In genomic region chr9:51788466-51788865, GRCm38 (mm10) we compare ENCODE assay signal across 26 mouse cellular contexts. TPM values are rescaled to one million over a fixed set of nuclear protein-coding genes. Genes with fewer than 3 reads are reported as not detected.
DNase-seq lines count a peak whose midpoint lies in the region; ATAC-seq and TF ChIP-seq lines count a peak whose summit lies in the region.
"Had no signal": no experiment of that assay in that cellular context is flagged by ENCODE, and none has a peak within 500 bp of the region (broad histone marks: within the 10 kb centered on the region; RNA-seq: fewer than 3 reads in every experiment).

No protein-coding gene starts in this region.

- H3K79me2 ChIP-seq in heart, adult 2 months (replicated peaks; ENCODE audit: control insufficient read depth, insufficient read depth, low read length): peaks cover 1% of the 10 kb centered on the region

- TF ChIP-seq EP300 in heart, adult 2 months (IDR thresholded peaks at IDR 0.05; ENCODE audit: insufficient read depth, low read depth, low read length): no peak

- TF ChIP-seq CTCF in heart, adult 2 months (IDR thresholded peaks at IDR 0.05): no peak

- 42% methylated on average over 1 of the region's 1 CpGs for WGBS in heart, adult 2 months

- no peak for TF ChIP-seq POLR2A in heart, adult 2 months (IDR thresholded peaks at IDR 0.05; ENCODE audit: insufficient read depth, low read depth, low read length)

- intact Hi-C loops in heart, adult 2 months (cut with DNase I): no loop called here

- peaks cover 3% of the 10 kb centered on the region for H3K36me3 ChIP-seq in heart, adult 2 months (ENCODE audit: control insufficient read depth, insufficient read depth, low read length)
- H3K36me3 ChIP-seq: embryonic facial prominence, embryonic 10.5 days; embryonic facial prominence, embryonic 13.5 days; forebrain, embryonic 12.5 days; forebrain, embryonic 15.5 days; hindbrain, embryonic 10.5 days had no signal

- H3K27ac ChIP-seq in heart, adult 2 months: peak overlapping the region; percentile 17; the same call in 1 of the 2 replicates
- H3K27ac ChIP-seq: embryonic facial prominence, embryonic 10.5 days; embryonic facial prominence, embryonic 13.5 days; forebrain, embryonic 12.5 days; forebrain, embryonic 15.5 days; gastrocnemius, adult 2 months; hindbrain, embryonic 10.5 days; hindbrain, embryonic 13.5 days had no signal

- no peaks in the 10 kb centered on the region for H3K27me3 ChIP-seq in heart, adult 2 months (ENCODE audit: control insufficient read depth, insufficient read depth, low read length)
- H3K27me3 ChIP-seq: embryonic facial prominence, embryonic 13.5 days; forebrain, embryonic 12.5 days; forebrain, embryonic 15.5 days; hindbrain, embryonic 13.5 days had no signal

- H3K4me3 ChIP-seq in heart, adult 2 months: no peak overlapping the region
- H3K4me3 ChIP-seq: embryonic facial prominence, embryonic 10.5 days; embryonic facial prominence, embryonic 13.5 days; erythroblast, embryonic 14.5 days; forebrain, embryonic 12.5 days; forebrain, embryonic 15.5 days; gastrocnemius, adult 2 months; hindbrain, embryonic 10.5 days; hindbrain, embryonic 13.5 days had no signal

- H3K9ac ChIP-seq in heart, adult 2 months (ENCODE audit: low read depth, low read length): no peak overlapping the region
- H3K9ac ChIP-seq: embryonic facial prominence, embryonic 13.5 days; forebrain, embryonic 12.5 days; forebrain, embryonic 15.5 days; hindbrain, embryonic 13.5 days had no signal

- ATAC-seq in inflammation-experienced regulatory T-cells, adult 6 months: no peak
- ATAC-seq: forebrain, embryonic 15.5 days; hindbrain, embryonic 16.5 days; intestine, postnatal 0 days had no signal

- no peak for DNase-seq in heart, adult 2 months
- DNase-seq in heart, adult 9 months (ENCODE audit: low spot score in 2 of 2): no peak
- DNase-seq in Muller cell, postnatal 12 days (ENCODE audit: inconsistent ontology term): peak; percentile 15
- DNase-seq in adipocyte (ENCODE audit: low spot score): peak; percentile 76
- DNase-seq in spleen, adult 12 weeks (ENCODE audit: low spot score): no peak
- DNase-seq: adrenal gland, adult 8-10 months; adrenal gland, postnatal 25 days; cerebellum, adult 11-12 months; cerebellum, adult 8-10 months; cerebellum, postnatal 10 days; cerebellum, postnatal 36 days; embryo, embryonic 11 days; gastrocnemius, adult 2 months; gastrocnemius, postnatal 14 days; heart, adult 18-20 months; heart, postnatal 36 days had no signal

- H3K4me1 ChIP-seq in heart, adult 2 months (ENCODE audit: control insufficient read depth, insufficient read depth, low read length): no peaks in the 10 kb centered on the region
- H3K4me1 ChIP-seq: hindbrain, embryonic 10.5 days had no signal

RNA-seq across cellular contexts. Expression of gene Arhgap20, which starts 23.3 kb away (rescaled TPM):
- total RNA-seq in heart, adult 2 months (2021): 10 to 100 TPM; 18.1 to 29.6 TPM
- 3.5 and 6.2 TPM in 2 replicates for polyA plus RNA-seq in heart, adult 2 months (2012; rRNA removed)
- 1 to 10 TPM in 1 of 3 experiments, under 1 TPM in 1, not detected in 1; 0.99 to 1.4 TPM for polyA plus RNA-seq in inflammation-experienced regulatory T-cells, adult 6 months (2017; shearing (Covaris generic))
- polyA plus RNA-seq: erythroblast, embryonic 14.5 days had no signal

Comparison
In these comparisons a context has a peak if more than half of its experiments do, and no peak if none do; other contexts are left out.
1. DNase-seq: peak in Muller cell, postnatal 12 days (single experiment) and adipocyte (single experiment); none in heart, adult 2 months (0 of 2), heart, adult 9 months (0 of 2) and spleen, adult 12 weeks (single experiment).